Mouse (Mus musculus) thymus, adult 2 months (tissue): ENCODE measurements around the gene Cybb.

ENCODE experiments used
- CTCF ChIP-seq: fragments of 200-500 bp; IDR thresholded peaks from 2 replicates; pipeline ENCODE4 v1.5.1; 2012; ENCODE audit warnings: mild to moderate bottlenecking, control low read depth, low read length, moderate library complexity, borderline replicate concordance; ENCODE audit not compliant: control insufficient read depth, poor library complexity, insufficient read depth; ENCODE audit errors: extremely low read depth
- POLR2A ChIP-seq: fragments of 200-500 bp; IDR thresholded peaks from 2 replicates; pipeline ENCODE4 v1.6.1; 2012; ENCODE audit warnings: mild to moderate bottlenecking, low read length, control low read depth, moderate library complexity; ENCODE audit not compliant: control insufficient read depth, poor library complexity, insufficient read depth; ENCODE audit errors: extremely low read depth

GRCm38 (mm10) chrX:9413889-9414288 lies 73.7 kb downstream of the Cybb start:
- TF ChIP-seq CTCF = no peak
- no peak for TF ChIP-seq POLR2A
